Mouse (Mus musculus) brown adipose tissue, adult 24 weeks (tissue): ENCODE measurements around the gene Itih3. TPM values are rescaled to one million over a fixed set of nuclear protein-coding genes. Genes with fewer than 3 reads are reported as not detected.

Experiments used
- H3K27ac ChIP-seq: fragments of 200-500 bp; replicated peaks from 2 replicates; pipeline ENCODE4 v1.5.1; 2012; ENCODE audit warnings: low read depth, mild to moderate bottlenecking, low read length
- H3K4me1 ChIP-seq: fragments of 200-500 bp; 2 replicates; pipeline ENCODE4 v1.6.1; 2012; ENCODE audit warnings: low read length, mixed read lengths; ENCODE audit not compliant: control insufficient read depth, insufficient read depth, insufficient read length
- H3K4me3 ChIP-seq: fragments of 200-500 bp; 2 replicates; pipeline ENCODE4 v1.5.1; 2012; ENCODE audit warnings: low read depth, mild to moderate bottlenecking, low read length, moderate library complexity; ENCODE audit not compliant: insufficient read depth
- polyA plus RNA-seq: library from polyadenylated mRNA; stranded (reverse); fragments of >200 nt; gene quantifications from 2 replicates; pipeline ENCODE4 v1.2.4, GENCODE M21; 2012; ENCODE audit not compliant: missing spikeins, insufficient read depth, insufficient read length

The Itih3 gene
- polyA plus RNA-seq, 1 experiment, result 0.55 TPM

GRCm38 (mm10) chr14:30913404-30913803, 10.2 kb downstream of the Itih3 start:
- Histone ChIP-seq H3K4me1 (no peaks in the 10 kb centered on the region), H3K27ac (no peak overlapping the region), H3K4me3 (no peak overlapping the region)

- Histone ChIP-seq H3K27ac (no peak overlapping the region), H3K4me1 (no peaks in the 10 kb centered on the region)
Measured at GRCm38 (mm10) chr14:30912641-30913040, 10.9 kb downstream of the Itih3 start.

GRCm38 (mm10) chr14:30911141-30911540, 12.4 kb downstream of the Itih3 start:
- Histone ChIP-seq H3K4me3 (no peak overlapping the region), H3K27ac (no peak overlapping the region), H3K4me1 (no peaks in the 10 kb centered on the region)

More at GRCm38 (mm10) chr14:30912641-30913040, 10.9 kb downstream of the Itih3 start:
- no peak overlapping the region for H3K4me3 ChIP-seq

GRCm38 (mm10) chr14:30907814-30908265, 15.7 kb downstream of the Itih3 start:
- no peak overlapping the region for H3K27ac ChIP-seq
- H3K4me1 ChIP-seq, result peaks cover 4% of the 10 kb centered on the region; the same call in 1 of the 2 replicates
- H3K4me3 ChIP-seq, result no peak overlapping the region

GRCm38 (mm10) chr14:30906001-30906400, 17.6 kb downstream of the Itih3 start:
- H3K27ac ChIP-seq, result no peak overlapping the region
- peaks cover 4% of the 10 kb centered on the region; the same call in 1 of the 2 replicates for H3K4me1 ChIP-seq
- H3K4me3 ChIP-seq, result no peak overlapping the region

- Histone ChIP-seq H3K27ac (no peak overlapping the region), H3K4me3 (no peak overlapping the region), H3K4me1 (peaks cover 4% of the 10 kb centered on the region; the same call in 1 of the 2 replicates)
Measured at GRCm38 (mm10) chr14:30904307-30904706, 19.3 kb downstream of the Itih3 start.

GRCm38 (mm10) chr14:30903036-30903435, 20.5 kb downstream of the Itih3 start:
- Histone ChIP-seq H3K4me3 (no peak overlapping the region), H3K27ac (no peak overlapping the region), H3K4me1 (peaks cover 4% of the 10 kb centered on the region; the same call in 1 of the 2 replicates)

- no peak overlapping the region for H3K27ac ChIP-seq
- H3K4me1 ChIP-seq, result peaks cover 4% of the 10 kb centered on the region; the same call in 1 of the 2 replicates
Measured at GRCm38 (mm10) chr14:30902628-30903027, 20.9 kb downstream of the Itih3 start.

GRCm38 (mm10) chr14:30899972-30900371, 23.6 kb downstream of the Itih3 start:
- H3K4me1 ChIP-seq, result peaks cover 4% of the 10 kb centered on the region; the same call in 1 of the 2 replicates
- H3K4me3 ChIP-seq, result no peak overlapping the region
- no peak overlapping the region for H3K27ac ChIP-seq

More at GRCm38 (mm10) chr14:30902628-30903027, 20.9 kb downstream of the Itih3 start:
- H3K4me3 ChIP-seq, result no peak overlapping the region

GRCm38 (mm10) chr14:30888271-30888732, 35.3 kb downstream of the Itih3 start:
- Histone ChIP-seq H3K4me3 (no peak overlapping the region), H3K4me1 (no peaks in the 10 kb centered on the region)

GRCm38 (mm10) chr14:30886204-30886603, 37.4 kb downstream of the Itih3 start, which contains the start of gene Itih4:
Gene Itih4 (plus strand): TSS chr14:30886476.
- Histone ChIP-seq H3K4me3 (no peak within 1 kb of the TSS), H3K27ac (no peak within 1 kb of the TSS)

More at GRCm38 (mm10) chr14:30888271-30888732, 35.3 kb downstream of the Itih3 start:
- no peak overlapping the region for H3K27ac ChIP-seq

GRCm38 (mm10) chr14:30885298-30885697, 38.3 kb downstream of the Itih3 start:
- Histone ChIP-seq H3K4me3 (no peak overlapping the region), H3K27ac (no peak overlapping the region), H3K4me1 (no peaks in the 10 kb centered on the region)

More at GRCm38 (mm10) chr14:30886204-30886603, 37.4 kb downstream of the Itih3 start, which contains the start of gene Itih4:
- H3K4me1 ChIP-seq, result no peaks in the 10 kb centered on the region

GRCm38 (mm10) chr14:30881718-30882108, 41.8 kb downstream of the Itih3 start:
- no peak overlapping the region for H3K4me3 ChIP-seq
- no peak overlapping the region for H3K27ac ChIP-seq
- H3K4me1 ChIP-seq, result peaks cover 15% of the 10 kb centered on the region

GRCm38 (mm10) chr14:30880811-30881717, 42.5 kb downstream of the Itih3 start:
- Histone ChIP-seq H3K4me1 (peaks cover 20% of the 10 kb centered on the region), H3K27ac (no peak overlapping the region), H3K4me3 (no peak overlapping the region)

- H3K4me1 ChIP-seq, result peaks cover 27% of the 10 kb centered on the region
- H3K4me3 ChIP-seq, result peak overlapping the region; percentile 11; the same call in 1 of the 2 replicates
- H3K27ac ChIP-seq, result peak overlapping the region; percentile 85
Measured at GRCm38 (mm10) chr14:30880251-30880650, 43.3 kb downstream of the Itih3 start.
